Mouse (Mus musculus) forebrain, embryonic 14.5 days (tissue): ENCODE results near the gene Gemin8. TPM values are rescaled to one million over a fixed set of nuclear protein-coding genes. Genes with fewer than 3 reads are reported as not detected.

Experiments
- ATAC-seq: fragments of 200-750 bp; cut with Nextera tagmentation; 2 replicates; pipeline ENCODE4 v1.8.0; 2017; ENCODE audit warnings: mild to moderate bottlenecking, moderate library complexity
- DNase-seq: peaks from one replicate; pipeline ENCODE4 v3.0.0-alpha.2; 2015; ENCODE audit warnings: low spot score
- H3K27ac ChIP-seq: fragments of 300-500 bp; sonication (generic); 2 replicates; pipeline ENCODE4 v1.5.1; 2014; ENCODE audit warnings: low read depth, mild to moderate bottlenecking, control low read depth, low read length, moderate library complexity
- H3K27me3 ChIP-seq: fragments of 300-500 bp; sonication (generic); replicated peaks from 2 replicates; pipeline ENCODE4 v1.6.1; 2014; ENCODE audit warnings: low read length, control low read depth, mixed read lengths; ENCODE audit not compliant: control insufficient read depth, insufficient read depth
- H3K36me3 ChIP-seq: fragments of 300-500 bp; sonication (generic); 2 replicates; pipeline ENCODE4 v1.6.1; 2014; ENCODE audit warnings: low read length, control low read depth; ENCODE audit not compliant: control insufficient read depth, insufficient read depth
- H3K4me1 ChIP-seq: fragments of 300-500 bp; sonication (generic); 2 replicates; pipeline ENCODE4 v1.6.1; 2014; ENCODE audit warnings: antibody characterized with exemption, low read length, control low read depth; ENCODE audit not compliant: control insufficient read depth, insufficient read depth
- H3K4me2 ChIP-seq: fragments of 300-500 bp; sonication (generic); 2 replicates; pipeline ENCODE4 v1.6.1; 2014; ENCODE audit warnings: mild to moderate bottlenecking, control low read depth, low read length
- H3K4me3 ChIP-seq: fragments of 300-500 bp; sonication (generic); 2 replicates; pipeline ENCODE4 v1.5.1; 2014; ENCODE audit warnings: low read depth, low read length, control low read depth
- H3K9ac ChIP-seq: fragments of 300-500 bp; sonication (generic); 2 replicates; pipeline ENCODE4 v1.6.1; 2014; ENCODE audit warnings: mild to moderate bottlenecking, low read length, control low read depth, moderate library complexity
- H3K9me3 ChIP-seq: fragments of 300-500 bp; sonication (generic); replicated peaks from 2 replicates; pipeline ENCODE4 v1.6.1; 2016; ENCODE audit warnings: low read length, control low read depth, mixed read lengths; ENCODE audit not compliant: control insufficient read depth
- WGBS: fragments of 180-500 bp; shearing (Covaris S2); extraction: QIAGEN DNeasy Blood & Tissue Kit; methylation state at CpG from one replicate; pipeline ENCODE4 v1.1.7; 2014; 5-methylcytosine and 5-hydroxymethylcytosine counted together
- polyA plus RNA-seq: library from polyadenylated mRNA; unstranded; fragments of >200 nt; fragmentation: Nextera tagmentation; extraction: Ambion mirVana; gene quantifications from 2 replicates; pipeline ENCODE4 v1.2.1, GENCODE M21; 2014

The Gemin8 gene
- polyA plus RNA-seq, 1 experiment from 2014 or later = 15.2 TPM

DNA sequence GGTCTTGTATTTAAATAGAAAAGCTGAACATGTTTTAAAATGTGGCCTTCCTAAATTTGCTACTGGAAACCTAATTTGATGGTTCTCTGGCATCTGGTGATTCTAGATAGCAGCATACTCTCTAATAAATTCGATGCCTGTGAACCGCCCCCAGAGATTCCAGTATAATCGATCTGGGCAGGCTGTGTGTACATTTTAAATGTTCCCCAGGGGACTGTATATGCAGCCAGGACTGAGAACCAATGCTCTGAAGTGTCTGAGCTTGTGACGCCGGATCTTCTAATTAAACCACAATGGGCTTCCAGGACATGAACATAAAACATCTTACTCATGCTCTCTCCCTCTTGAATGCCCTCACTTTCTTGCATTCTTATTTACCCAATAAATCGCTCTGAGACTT, 46.0 kb downstream of the Gemin8 start:
- no peak overlapping the region for H3K4me2 ChIP-seq

DNA sequence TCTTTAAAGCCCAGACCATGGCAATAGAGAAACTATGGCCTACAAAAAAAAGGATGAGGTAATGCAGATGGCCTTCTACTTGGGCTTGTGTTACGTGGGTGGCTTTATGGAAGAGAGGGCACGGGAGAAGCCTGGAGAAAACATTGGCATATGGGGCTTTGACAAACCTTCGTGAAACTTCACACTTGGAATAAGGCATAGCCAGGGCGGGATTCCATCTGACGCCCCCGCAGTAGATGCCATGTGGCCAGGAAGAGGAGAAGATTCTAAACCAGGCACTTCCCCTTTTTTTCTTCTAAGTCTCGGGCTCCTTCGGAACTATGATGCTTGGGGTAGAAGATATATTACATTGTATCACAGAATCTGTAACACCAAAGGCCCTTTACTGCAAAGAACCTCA, 46.5 kb downstream of the Gemin8 start:
- 87% methylated on average over 8 of the region's 8 CpGs for WGBS
- no peak for DNase-seq
- no peaks in the 10 kb centered on the region for H3K36me3 ChIP-seq
- no peaks in the 10 kb centered on the region for H3K4me1 ChIP-seq
- no peak for ATAC-seq
- no peak overlapping the region for H3K27ac ChIP-seq
- no peak overlapping the region for H3K4me2 ChIP-seq
- H3K9ac ChIP-seq = no peak overlapping the region
- H3K4me3 ChIP-seq = no peak overlapping the region
- no peaks in the 10 kb centered on the region for H3K27me3 ChIP-seq
- H3K9me3 ChIP-seq = no peaks in the 10 kb centered on the region

More for the DNA sequence above, 46.0 kb downstream of the Gemin8 start:
- no peaks in the 10 kb centered on the region for H3K27me3 ChIP-seq
- no peaks in the 10 kb centered on the region for H3K9me3 ChIP-seq
- DNase-seq (no peak), ATAC-seq (no peak)
- H3K36me3 ChIP-seq = no peaks in the 10 kb centered on the region
- no peak overlapping the region for H3K9ac ChIP-seq
- no peaks in the 10 kb centered on the region for H3K4me1 ChIP-seq
- H3K27ac ChIP-seq = no peak overlapping the region
- 79% methylated on average over 6 of the region's 6 CpGs for WGBS
- H3K4me3 ChIP-seq = no peak overlapping the region

DNA sequence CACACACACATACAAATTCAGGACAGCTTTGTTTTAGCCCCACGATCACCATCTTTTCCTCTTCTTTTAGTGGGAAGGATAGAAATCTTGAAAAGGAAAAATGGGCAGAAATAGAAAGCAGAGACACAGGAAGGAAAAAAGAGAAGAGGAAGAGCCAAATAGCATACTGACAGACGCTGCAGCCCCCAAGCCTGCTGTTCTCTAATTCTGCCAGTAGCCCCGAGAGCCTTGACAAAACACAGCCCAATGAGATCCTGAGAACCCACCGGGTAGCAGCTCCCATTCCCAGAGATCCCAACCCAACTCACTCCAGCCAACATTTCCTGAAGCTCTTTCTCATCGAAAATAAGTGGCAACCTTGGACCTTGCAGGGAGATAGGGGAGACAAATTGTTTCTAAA, 49.1 kb downstream of the Gemin8 start:
- Histone ChIP-seq H3K4me1 (no peaks in the 10 kb centered on the region), H3K4me2 (no peak overlapping the region), H3K27ac (no peak overlapping the region), H3K4me3 (no peak overlapping the region), H3K9me3 (no peaks in the 10 kb centered on the region), H3K9ac (no peak overlapping the region), H3K36me3 (no peaks in the 10 kb centered on the region), H3K27me3 (no peaks in the 10 kb centered on the region)
- DNase-seq = no peak
- ATAC-seq = no peak
- WGBS = 71% methylated on average over 5 of the region's 5 CpGs

DNA sequence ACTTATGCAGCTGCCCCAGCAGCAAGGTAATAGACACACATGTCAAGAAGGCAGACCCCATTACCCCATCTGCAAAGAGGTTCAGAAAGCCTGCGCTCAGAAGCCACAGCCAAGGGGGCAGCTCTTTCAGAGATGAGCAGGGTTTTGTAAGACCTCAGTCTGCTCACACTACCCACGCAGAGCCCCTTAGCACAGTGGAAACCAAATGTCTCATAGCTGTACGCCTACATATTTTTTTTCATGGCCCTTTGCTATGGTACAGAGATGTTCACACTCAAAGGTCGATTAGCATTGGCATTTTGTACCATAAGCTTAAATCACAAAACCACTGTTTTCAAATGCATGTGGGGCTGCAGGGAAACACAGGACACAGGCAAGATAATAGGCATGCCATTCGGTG, 56.6 kb downstream of the Gemin8 start:
- no peaks in the 10 kb centered on the region for H3K4me1 ChIP-seq
- no peak overlapping the region for H3K4me3 ChIP-seq
- 70% methylated on average over 5 of the region's 5 CpGs for WGBS
- H3K9ac ChIP-seq = no peak overlapping the region
- no peak overlapping the region for H3K27ac ChIP-seq
- H3K9me3 ChIP-seq = no peaks in the 10 kb centered on the region
- DNase-seq (no peak), ATAC-seq (no peak)
- no peaks in the 10 kb centered on the region for H3K27me3 ChIP-seq
- no peaks in the 10 kb centered on the region for H3K36me3 ChIP-seq
- H3K4me2 ChIP-seq = no peak overlapping the region

GRCm38 (mm10) chrX:166229750-166230149, 59.5 kb downstream of the Gemin8 start:
- 70% methylated on average over 3 of the region's 3 CpGs for WGBS
- no peak overlapping the region for H3K4me2 ChIP-seq

GRCm38 (mm10) chrX:166230515-166231267, 60.4 kb downstream of the Gemin8 start:
- H3K4me2 ChIP-seq = no peak overlapping the region
- DNase-seq (no peak), ATAC-seq (no peak)
- H3K9ac ChIP-seq = no peak overlapping the region
- no peaks in the 10 kb centered on the region for H3K27me3 ChIP-seq
- no peak overlapping the region for H3K4me3 ChIP-seq
- 89% methylated on average over 6 of the region's 6 CpGs for WGBS
- no peaks in the 10 kb centered on the region for H3K9me3 ChIP-seq
- H3K27ac ChIP-seq = no peak overlapping the region
- no peaks in the 10 kb centered on the region for H3K36me3 ChIP-seq
- no peaks in the 10 kb centered on the region for H3K4me1 ChIP-seq

More at GRCm38 (mm10) chrX:166229750-166230149, 59.5 kb downstream of the Gemin8 start:
- H3K4me1 ChIP-seq = no peaks in the 10 kb centered on the region
- no peaks in the 10 kb centered on the region for H3K9me3 ChIP-seq
- DNase-seq = no peak
- H3K27ac ChIP-seq = no peak overlapping the region
- no peak overlapping the region for H3K4me3 ChIP-seq
- H3K36me3 ChIP-seq = no peaks in the 10 kb centered on the region
- ATAC-seq = no peak
- no peak overlapping the region for H3K9ac ChIP-seq
- no peaks in the 10 kb centered on the region for H3K27me3 ChIP-seq

DNA sequence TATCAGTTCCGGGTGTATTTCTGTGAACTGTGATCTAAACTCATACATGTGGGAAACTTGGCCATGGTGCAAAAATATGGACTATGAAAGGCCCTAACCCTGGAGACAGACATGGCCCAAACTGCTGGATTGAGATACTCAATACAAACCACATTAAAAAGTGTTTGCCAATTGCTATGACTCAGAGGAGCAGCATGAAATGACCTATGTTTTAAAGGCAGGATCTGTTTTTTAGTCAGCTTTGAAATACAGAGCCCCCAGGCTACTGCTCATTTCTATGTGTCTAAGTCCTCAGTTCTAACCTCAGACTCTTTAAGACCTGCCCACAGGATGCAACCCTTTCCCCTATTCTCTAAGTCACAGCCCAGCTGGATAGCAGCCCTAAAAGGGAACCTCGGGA, 65.9 kb downstream of the Gemin8 start:
- WGBS = 62% methylated on average over 2 of the region's 2 CpGs
- Histone ChIP-seq H3K27ac (no peak overlapping the region), H3K4me2 (no peak overlapping the region), H3K27me3 (0 out of 2 replicates have a peak, but pooled peaks cover 4% of the 10 kb centered on the region), H3K4me3 (no peak overlapping the region), H3K9me3 (no peaks in the 10 kb centered on the region), H3K4me1 (no peaks in the 10 kb centered on the region), H3K9ac (no peak overlapping the region), H3K36me3 (no peaks in the 10 kb centered on the region)
- no peak for ATAC-seq
- DNase-seq = no peak

DNA sequence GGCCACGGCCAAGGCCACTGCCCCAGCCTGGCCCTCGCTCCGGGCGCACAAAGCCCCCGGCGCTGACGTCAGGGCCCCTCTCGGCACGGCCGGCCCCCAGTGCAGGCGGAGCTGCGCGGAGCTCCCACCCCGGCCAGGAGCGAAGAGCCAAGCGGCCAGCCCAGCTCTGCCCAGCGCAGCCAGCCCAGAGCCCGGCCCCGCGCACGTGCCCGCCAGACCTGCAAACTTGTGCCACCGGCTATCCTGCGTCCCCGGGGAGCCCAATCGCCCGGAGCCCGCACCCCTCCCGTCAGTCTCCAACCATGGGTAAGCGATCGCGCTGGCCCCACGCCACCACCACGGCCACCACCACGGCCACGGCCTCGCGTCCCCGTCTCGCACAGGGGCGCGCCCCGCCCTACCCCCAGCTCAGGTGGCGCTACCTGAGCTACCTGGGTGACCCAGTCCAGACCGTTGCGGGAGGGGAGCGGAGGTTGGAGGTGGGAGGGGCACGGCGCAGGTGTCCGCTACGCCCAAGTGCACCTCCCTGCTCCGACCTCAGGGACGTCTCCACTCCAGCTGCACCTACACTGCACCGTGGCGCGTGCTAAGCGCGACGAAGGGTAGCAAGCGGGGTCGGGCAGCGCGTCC, 68.7 kb downstream of the Gemin8 start, which contains the start of gene Gpm6b:
TSS of gene Gpm6b (plus strand) at position 81 of the 630 bp plus-strand sequence.
- Histone ChIP-seq H3K9ac (peak within 1 kb of the TSS; percentile 77), H3K4me1 (no peaks in the 10 kb centered on the region), H3K27ac (peak within 1 kb of the TSS; percentile 33; the same call in 1 of the 2 replicates), H3K4me3 (peak within 1 kb of the TSS; percentile 55), H3K9me3 (no peaks in the 10 kb centered on the region), H3K36me3 (no peaks in the 10 kb centered on the region), H3K4me2 (peak within 1 kb of the TSS; percentile 59), H3K27me3 (0 out of 2 replicates have a peak, but pooled peaks cover 4% of the 10 kb centered on the region)
- DNase-seq = peak; percentile 58
- 43% methylated on average over 59 of the region's 63 CpGs for WGBS
- peak; percentile 93 for ATAC-seq

DNA sequence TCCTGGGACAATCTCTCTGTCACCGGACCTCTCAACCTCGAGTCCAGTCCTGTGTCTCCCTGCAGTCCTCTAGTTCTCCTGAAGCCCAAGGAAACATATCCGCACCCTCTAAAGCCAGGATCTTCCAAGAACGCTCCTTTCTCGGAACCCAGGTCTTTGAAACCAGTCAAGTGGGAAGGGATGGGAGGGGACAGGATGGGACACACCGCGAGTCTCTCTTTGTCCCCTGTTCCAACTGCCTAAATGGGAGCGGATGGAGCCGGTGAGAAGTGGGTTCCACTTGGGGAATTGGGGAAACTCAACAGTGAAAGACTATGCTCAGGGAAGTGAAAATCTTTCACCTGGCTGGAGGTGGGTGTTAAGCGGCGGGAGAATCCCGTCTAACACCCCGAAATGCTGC, 69.3 kb downstream of the Gemin8 start:
- Histone ChIP-seq H3K36me3 (0 out of 2 replicates have a peak, but pooled peaks cover 1% of the 10 kb centered on the region), H3K9me3 (no peaks in the 10 kb centered on the region), H3K4me2 (peak overlapping the region; percentile 59), H3K9ac (peak overlapping the region; percentile 77), H3K4me3 (peak overlapping the region; percentile 55), H3K27me3 (0 out of 2 replicates have a peak, but pooled peaks cover 4% of the 10 kb centered on the region), H3K4me1 (no peaks in the 10 kb centered on the region), H3K27ac (peak overlapping the region; percentile 33; the same call in 1 of the 2 replicates)
- WGBS = 42% methylated on average over 13 of the region's 13 CpGs
- DNase-seq (peak; percentile 4), ATAC-seq (peak; percentile 11; the same call in 1 of the 2 replicates)
